Mouse (Mus musculus) midbrain, embryonic 14.5 days (tissue): Measurements from ENCODE around the gene Gorasp2. TPM values are rescaled to one million over a fixed set of nuclear protein-coding genes. Genes with fewer than 3 reads are reported as not detected.

Experiments used
- ATAC-seq: fragments of 200-750 bp; cut with Nextera tagmentation; 2 replicates; pipeline ENCODE4 v1.8.0; 2017; ENCODE audit warnings: moderate number of reproducible peaks, moderate library complexity; ENCODE audit not compliant: low FRiP score, low TSS enrichment
- DNase-seq: peaks from one replicate; pipeline ENCODE4 v3.0.0-alpha.2; 2015
- H3K27ac ChIP-seq: fragments of 300-500 bp; sonication (generic); replicated peaks from 2 replicates; pipeline ENCODE4 v1.5.1; 2014; ENCODE audit warnings: mild to moderate bottlenecking, low read depth, low read length, moderate library complexity
- H3K27me3 ChIP-seq: fragments of 300-500 bp; sonication (generic); 2 replicates; pipeline ENCODE4 v1.6.1; 2014; ENCODE audit warnings: low read length, control low read depth, mixed read lengths; ENCODE audit not compliant: control insufficient read depth, insufficient read depth
- H3K36me3 ChIP-seq: fragments of 300-500 bp; sonication (generic); 2 replicates; pipeline ENCODE4 v1.6.1; 2014; ENCODE audit warnings: low read length, control low read depth; ENCODE audit not compliant: control insufficient read depth, insufficient read depth
- H3K4me1 ChIP-seq: fragments of 300-500 bp; sonication (generic); 2 replicates; pipeline ENCODE4 v1.6.1; 2014; ENCODE audit warnings: mild to moderate bottlenecking, antibody characterized with exemption, low read length, control low read depth; ENCODE audit not compliant: control insufficient read depth, insufficient read depth
- H3K4me2 ChIP-seq: fragments of 300-500 bp; sonication (generic); 2 replicates; pipeline ENCODE4 v1.6.1; 2014; ENCODE audit warnings: mild to moderate bottlenecking, low read length, moderate library complexity
- H3K4me3 ChIP-seq: fragments of 300-500 bp; sonication (generic); replicated peaks from 2 replicates; pipeline ENCODE4 v1.5.1; 2014; ENCODE audit warnings: low read depth, low read length
- H3K9ac ChIP-seq: fragments of 300-500 bp; sonication (generic); replicated peaks from 2 replicates; pipeline ENCODE4 v1.6.1; 2014; ENCODE audit warnings: mild to moderate bottlenecking, low read length, moderate library complexity
- H3K9me3 ChIP-seq: fragments of 300-500 bp; sonication (generic); 2 replicates; pipeline ENCODE4 v1.6.1; 2016; ENCODE audit warnings: low read length, control low read depth, mixed read lengths; ENCODE audit not compliant: control insufficient read depth
- WGBS: fragments of 180-500 bp; shearing (Covaris S2); extraction: QIAGEN DNeasy Blood & Tissue Kit; methylation state at CpG from one replicate; pipeline ENCODE4 v1.1.7; 2014; 5-methylcytosine and 5-hydroxymethylcytosine counted together
- polyA plus RNA-seq: library from polyadenylated mRNA; unstranded; fragments of >200 nt; fragmentation: Nextera tagmentation; extraction: Ambion mirVana; gene quantifications from 2 replicates; pipeline ENCODE4 v1.2.1, GENCODE M21; 2014

Gene Gorasp2
- polyA plus RNA-seq, 1 experiment from 2014 or later, result 143 TPM

DNA sequence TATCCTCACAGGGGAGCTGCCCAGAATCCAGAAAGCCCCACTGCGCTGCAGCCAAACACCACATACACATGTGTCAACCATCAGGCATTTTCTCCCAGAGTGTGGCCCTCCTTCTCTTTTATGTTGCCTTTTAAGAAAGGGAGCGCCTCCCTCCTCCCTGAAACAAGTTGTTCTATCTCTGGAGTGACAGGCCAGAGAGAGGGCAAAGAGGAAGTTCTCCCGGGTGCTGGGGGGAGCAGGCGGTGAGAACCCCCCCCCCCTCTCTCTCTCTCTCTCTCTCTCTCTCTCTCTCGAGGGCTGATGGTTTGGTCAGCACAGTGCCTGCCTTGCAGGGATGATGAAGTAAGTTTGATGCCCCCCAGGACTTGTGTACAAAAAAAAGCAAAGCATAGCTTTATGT is 41.0 kb downstream of the Gorasp2 start:
- Histone ChIP-seq H3K9ac (no peak overlapping the region), H3K36me3 (no peaks in the 10 kb centered on the region), H3K27ac (no peak overlapping the region), H3K4me1 (no peaks in the 10 kb centered on the region), H3K9me3 (no peaks in the 10 kb centered on the region; the same call in 1 of the 2 replicates), H3K27me3 (no peaks in the 10 kb centered on the region), H3K4me3 (no peak overlapping the region), H3K4me2 (no peak overlapping the region)
- ATAC-seq, result no peak
- 45% methylated on average over 5 of the region's 5 CpGs for WGBS
- DNase-seq, result no peak

DNA sequence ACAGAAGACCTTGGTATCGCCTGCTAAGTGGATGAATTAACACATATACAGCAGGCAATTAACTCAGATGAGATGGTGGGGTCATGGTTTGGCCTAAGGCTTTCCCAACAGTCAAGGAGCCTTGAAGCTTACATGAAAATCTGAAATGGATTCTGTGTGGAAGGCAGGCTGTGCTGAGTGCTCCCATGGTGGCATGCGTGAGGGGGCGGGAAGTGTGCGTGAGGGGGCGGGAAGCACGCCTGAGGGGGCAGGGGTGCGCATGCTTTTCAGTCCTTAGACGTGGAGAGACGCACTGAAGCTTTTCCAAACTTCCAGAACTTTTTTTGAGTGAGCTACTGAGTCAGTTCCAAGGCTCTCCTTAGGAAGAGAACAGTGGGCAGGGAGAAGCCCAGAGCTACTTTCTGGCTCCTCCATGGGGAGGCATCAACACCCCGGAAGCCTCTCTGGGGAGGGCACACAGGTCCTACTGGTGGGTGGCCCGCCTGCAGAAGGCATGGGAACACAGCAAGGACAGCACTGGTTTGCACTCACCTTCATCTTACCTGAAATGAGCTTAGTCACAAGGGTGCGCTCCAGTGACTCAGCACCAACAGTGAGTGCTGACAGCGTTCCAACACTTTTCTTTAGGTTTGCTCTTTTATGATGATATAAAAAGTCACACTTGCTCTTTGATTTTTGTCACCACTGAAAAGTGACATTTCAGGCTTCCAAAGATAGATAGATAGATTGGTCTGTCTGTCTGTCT is 47.8 kb downstream of the Gorasp2 start:
- H3K9me3 ChIP-seq, result no peaks in the 10 kb centered on the region
- ATAC-seq (no peak), DNase-seq (no peak)
- no peak overlapping the region for H3K27ac ChIP-seq
- no peak overlapping the region for H3K4me3 ChIP-seq
- H3K27me3 ChIP-seq, result no peaks in the 10 kb centered on the region
- no peak overlapping the region for H3K9ac ChIP-seq
- WGBS, result 75% methylated on average over 13 of the region's 13 CpGs
- no peak overlapping the region for H3K4me2 ChIP-seq
- H3K4me1 ChIP-seq, result no peaks in the 10 kb centered on the region
- H3K36me3 ChIP-seq, result peaks cover 31% of the 10 kb centered on the region

DNA sequence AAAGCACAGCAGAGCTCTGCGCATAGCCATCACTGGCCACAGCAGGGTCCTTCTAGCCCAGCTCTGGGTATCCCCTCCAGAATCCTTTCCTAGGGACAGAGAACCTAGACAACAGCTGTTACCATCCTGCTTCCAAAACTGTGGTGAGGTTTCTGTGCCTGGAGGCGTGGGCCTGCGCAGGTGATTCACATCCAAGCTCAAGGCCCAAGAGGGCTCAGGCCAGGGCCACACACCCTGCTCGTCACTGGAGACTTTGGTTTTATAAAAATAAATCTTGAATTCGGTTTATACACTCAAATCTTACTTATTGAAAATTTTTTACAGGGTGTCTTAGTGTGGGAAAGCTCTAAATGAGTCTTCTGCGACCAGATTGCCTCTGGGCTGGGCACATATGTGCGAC is 48.9 kb downstream of the Gorasp2 start:
- no peak for ATAC-seq

DNA sequence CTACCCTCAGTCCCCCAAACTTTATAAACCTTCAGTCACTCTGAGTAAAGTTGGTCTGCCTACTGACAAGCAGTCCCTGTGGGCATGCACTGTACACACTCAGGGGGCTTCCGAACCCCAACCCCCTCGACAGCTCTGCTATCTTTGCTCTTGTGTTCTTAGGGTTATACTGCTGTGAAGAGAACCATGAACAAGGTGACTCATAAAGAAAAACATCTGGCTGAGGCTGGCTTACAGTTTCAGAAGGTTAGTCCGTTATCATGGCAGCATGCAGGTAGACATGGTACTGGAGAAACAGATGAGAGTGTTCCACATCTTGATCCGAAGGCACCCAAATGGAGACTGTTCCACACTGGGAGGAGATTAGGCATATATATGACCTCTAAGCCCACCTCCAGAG is 49.5 kb downstream of the Gorasp2 start:
- ATAC-seq (no peak), DNase-seq (no peak)
- Histone ChIP-seq H3K9me3 (no peaks in the 10 kb centered on the region), H3K36me3 (peaks cover 47% of the 10 kb centered on the region), H3K4me2 (no peak overlapping the region), H3K27ac (no peak overlapping the region), H3K9ac (no peak overlapping the region), H3K4me3 (no peak overlapping the region), H3K4me1 (no peaks in the 10 kb centered on the region), H3K27me3 (no peaks in the 10 kb centered on the region)
- 93% methylated on average over 4 of the region's 4 CpGs for WGBS

More for the DNA sequence above, 48.9 kb downstream of the Gorasp2 start:
- Histone ChIP-seq H3K27ac (no peak overlapping the region), H3K4me1 (no peaks in the 10 kb centered on the region), H3K9me3 (no peaks in the 10 kb centered on the region), H3K36me3 (peaks cover 41% of the 10 kb centered on the region), H3K9ac (no peak overlapping the region), H3K27me3 (no peaks in the 10 kb centered on the region), H3K4me3 (no peak overlapping the region), H3K4me2 (no peak overlapping the region)
- no peak for DNase-seq
- WGBS, result 95% methylated on average over 7 of the region's 7 CpGs

DNA sequence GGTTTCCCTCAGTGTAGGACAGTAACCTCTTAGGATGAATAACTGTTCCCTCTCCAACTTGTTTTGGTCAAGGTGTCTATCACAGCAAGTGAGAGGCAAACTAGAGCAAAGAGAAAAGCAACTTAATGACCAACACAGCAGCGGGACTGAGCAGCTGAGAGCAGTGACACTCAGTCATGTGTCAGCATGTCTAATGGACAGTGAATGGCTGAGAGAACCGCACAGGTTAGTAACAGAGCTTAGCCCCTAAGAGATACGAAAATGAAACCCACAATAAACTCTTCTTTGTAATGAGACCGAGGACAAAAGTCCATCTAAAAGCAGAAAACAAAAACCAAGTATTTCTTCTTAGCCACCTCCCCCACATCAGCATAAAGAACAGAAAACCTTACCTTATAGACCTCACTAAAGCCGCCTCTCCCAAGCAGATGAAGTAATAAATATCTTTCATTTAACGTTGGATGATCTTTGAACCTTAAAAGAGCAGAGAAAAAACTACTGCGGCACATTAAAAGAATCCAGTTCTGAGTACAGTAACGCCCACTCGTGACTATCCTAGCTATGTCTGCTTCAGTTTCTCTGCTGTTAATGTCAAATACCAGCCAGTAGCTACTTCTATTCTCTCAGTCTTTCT is 62.4 kb downstream of the Gorasp2 start:
- peaks cover 44% of the 10 kb centered on the region for H3K36me3 ChIP-seq
- WGBS, result 90% methylated on average over 9 of the region's 9 CpGs
- no peak for DNase-seq
- no peak overlapping the region for H3K4me2 ChIP-seq
- H3K9ac ChIP-seq, result no peak overlapping the region
- no peaks in the 10 kb centered on the region for H3K27me3 ChIP-seq
- H3K27ac ChIP-seq, result no peak overlapping the region
- H3K4me3 ChIP-seq, result no peak overlapping the region
- no peaks in the 10 kb centered on the region for H3K9me3 ChIP-seq
- ATAC-seq, result no peak
- no peaks in the 10 kb centered on the region for H3K4me1 ChIP-seq

DNA sequence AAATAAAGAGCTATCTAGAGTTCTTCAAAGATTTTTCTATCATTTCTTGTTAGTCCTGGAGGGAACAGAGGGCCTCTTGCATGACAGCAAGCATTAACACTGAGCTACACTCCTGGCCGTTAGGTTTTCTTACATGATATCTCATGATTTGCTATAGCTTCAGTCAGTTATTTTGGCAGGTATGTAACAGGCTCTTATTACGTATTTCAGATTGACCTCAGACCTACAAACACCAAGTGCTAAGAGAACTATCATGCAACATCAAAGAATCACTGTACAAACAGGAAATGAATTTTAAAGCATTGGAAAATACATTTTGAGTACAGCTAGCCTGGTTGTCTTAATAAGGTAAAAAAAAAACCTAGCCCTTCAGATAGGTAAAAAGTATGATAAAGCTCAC is 65.7 kb downstream of the Gorasp2 start:
- H3K27ac ChIP-seq, result no peak overlapping the region
- no peaks in the 10 kb centered on the region for H3K4me1 ChIP-seq
- no peaks in the 10 kb centered on the region for H3K9me3 ChIP-seq
- H3K4me2 ChIP-seq, result no peak overlapping the region
- H3K36me3 ChIP-seq, result peaks cover 31% of the 10 kb centered on the region
- no peak overlapping the region for H3K4me3 ChIP-seq
- WGBS, result 91% methylated on average over 2 of the region's 2 CpGs
- H3K27me3 ChIP-seq, result no peaks in the 10 kb centered on the region
- ATAC-seq, result no peak
- no peak overlapping the region for H3K9ac ChIP-seq
- no peak for DNase-seq

DNA sequence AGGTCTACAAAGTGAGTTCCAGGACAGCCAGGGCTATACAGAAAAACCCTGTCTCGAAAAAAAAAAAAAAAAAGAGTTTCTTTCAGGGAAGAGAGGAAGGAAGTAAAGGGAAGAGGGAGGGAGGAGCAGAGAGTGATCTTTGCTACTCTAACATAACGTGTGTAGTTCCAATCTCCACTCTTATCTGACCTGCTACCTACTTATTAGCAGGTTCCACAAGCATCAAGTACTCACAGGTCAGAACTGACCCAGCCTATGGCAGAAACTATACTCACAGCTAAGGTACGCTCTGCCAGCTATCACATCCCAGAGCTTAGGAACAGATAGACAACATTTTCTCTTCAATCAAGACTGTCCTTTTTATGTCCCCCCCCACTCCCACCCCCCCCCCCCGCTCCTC is 74.2 kb downstream of the Gorasp2 start:
- DNase-seq (no peak), ATAC-seq (no peak)
- Histone ChIP-seq H3K9ac (no peak overlapping the region), H3K27ac (no peak overlapping the region), H3K9me3 (no peaks in the 10 kb centered on the region), H3K4me1 (no peaks in the 10 kb centered on the region), H3K4me3 (no peak overlapping the region), H3K4me2 (no peak overlapping the region), H3K27me3 (no peaks in the 10 kb centered on the region), H3K36me3 (peaks cover 25% of the 10 kb centered on the region)
- 87% methylated on average over 4 of the region's 4 CpGs for WGBS

DNA sequence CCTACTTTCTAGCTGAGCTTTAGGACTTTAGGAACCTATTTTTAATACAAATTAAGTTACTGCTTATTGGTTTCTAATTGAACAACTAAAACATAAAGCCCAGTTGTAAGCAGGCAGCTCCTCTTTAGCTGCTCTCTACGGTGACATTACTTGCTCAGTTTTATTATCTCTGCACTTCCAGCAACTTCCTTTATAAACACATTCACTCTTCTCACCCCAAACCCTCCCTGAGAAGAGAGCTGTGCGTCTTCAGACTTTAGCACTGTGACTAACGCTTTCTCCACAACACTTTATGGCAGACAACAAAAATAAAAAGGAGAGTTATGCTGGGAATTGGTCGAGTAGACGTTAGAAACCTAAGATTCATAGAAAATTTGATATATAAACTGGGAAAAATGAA is 74.6 kb downstream of the Gorasp2 start:
- H3K4me2 ChIP-seq, result no peak overlapping the region
- ATAC-seq (no peak), DNase-seq (no peak)
- H3K9ac ChIP-seq, result no peak overlapping the region
- 92% methylated on average over 5 of the region's 5 CpGs for WGBS
- H3K4me1 ChIP-seq, result no peaks in the 10 kb centered on the region
- peaks cover 29% of the 10 kb centered on the region for H3K36me3 ChIP-seq
- no peak overlapping the region for H3K4me3 ChIP-seq
- no peaks in the 10 kb centered on the region for H3K27me3 ChIP-seq
- no peak overlapping the region for H3K27ac ChIP-seq
- no peaks in the 10 kb centered on the region for H3K9me3 ChIP-seq

DNA sequence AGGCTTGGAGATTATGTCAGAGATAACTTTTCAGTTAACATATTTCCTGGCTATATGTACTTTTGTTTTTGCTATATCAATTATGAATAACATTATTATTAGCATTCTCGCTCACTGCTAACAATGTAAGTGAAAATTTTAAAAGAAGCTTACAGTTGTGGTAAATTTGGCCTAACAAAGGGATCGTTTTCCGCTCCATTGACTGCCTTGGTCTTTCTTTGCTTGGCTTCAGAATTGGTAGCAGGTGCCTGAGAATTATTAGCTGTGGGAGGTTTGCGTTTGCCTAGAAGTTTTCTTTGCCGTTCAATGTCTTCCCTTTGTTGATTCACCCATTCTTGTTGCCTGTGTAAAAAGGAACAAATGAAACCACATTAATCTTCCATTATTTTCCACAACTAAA is 80.5 kb downstream of the Gorasp2 start:
- WGBS, result 56% methylated on average over 5 of the region's 5 CpGs
- Histone ChIP-seq H3K4me2 (no peak overlapping the region), H3K27ac (no peak overlapping the region), H3K4me1 (no peaks in the 10 kb centered on the region), H3K27me3 (no peaks in the 10 kb centered on the region), H3K4me3 (no peak overlapping the region), H3K36me3 (peaks cover 50% of the 10 kb centered on the region), H3K9ac (no peak overlapping the region), H3K9me3 (no peaks in the 10 kb centered on the region)
- ATAC-seq (no peak), DNase-seq (no peak)
